Mouse (Mus musculus): ENCODE data around the gene Tfdp2.

DNA sequence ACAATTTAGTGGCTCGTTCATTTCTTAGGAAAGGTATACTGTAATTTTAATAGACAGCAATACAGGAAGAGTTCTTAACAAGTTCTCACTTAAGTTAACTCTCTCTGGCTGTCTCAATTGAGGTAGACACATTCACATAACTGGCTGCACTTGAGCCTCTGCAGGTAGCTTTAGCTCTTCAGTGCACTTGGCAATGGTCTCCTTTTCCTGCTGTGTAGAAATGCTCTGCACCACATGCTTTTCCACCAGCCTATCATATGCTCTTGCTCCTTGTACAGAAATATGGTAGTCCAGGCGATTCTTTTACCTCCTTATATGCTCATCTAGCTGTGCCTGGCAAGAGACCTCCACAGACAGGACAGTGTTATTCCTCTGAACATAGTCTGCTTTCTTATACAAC is 73.7 kb downstream of the Tfdp2 start:
- TF ChIP-seq POLR2A (IDR thresholded peaks at IDR 0.05; ENCODE audit: borderline replicate concordance, control insufficient read depth, low read depth, low read length) (no peak), CTCF (IDR thresholded peaks at IDR 0.05; ENCODE audit: control insufficient read depth, insufficient read depth, low read length) (no peak)
